Comparison of ENCODE assay signal across 8 mouse cellular contexts in the genomic region with DNA sequence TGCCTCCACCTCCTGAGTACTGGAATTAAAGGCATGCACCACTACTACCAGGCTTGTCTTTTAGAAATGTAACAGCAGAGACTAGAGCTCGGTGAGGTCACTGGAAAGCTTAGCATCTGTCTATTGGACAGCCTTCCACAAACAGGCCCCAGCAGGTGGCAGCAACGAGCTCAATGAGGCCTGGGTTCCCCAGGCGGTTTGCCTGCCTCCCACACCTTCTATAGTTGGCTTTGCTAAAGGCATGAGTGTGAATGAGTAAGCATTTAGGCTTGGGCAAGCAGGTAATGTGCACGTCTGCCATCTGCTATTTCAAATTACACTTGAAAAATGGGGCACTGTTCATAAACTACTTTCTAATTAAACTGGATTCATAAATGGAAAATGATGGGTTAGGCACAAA. TPM values are rescaled to one million over a fixed set of nuclear protein-coding genes. Genes with fewer than 3 reads are reported as not detected.
DNase-seq lines count a peak whose midpoint lies in the region; ATAC-seq and TF ChIP-seq lines count a peak whose summit lies in the region.

No protein-coding gene starts in this region.

- no peak overlapping the region for H3K4me3 ChIP-seq in bone marrow macrophage, adult 2 months (ENCODE audit: insufficient read depth, low read length)
- H3K4me3 ChIP-seq in liver, postnatal 0 days (ENCODE audit: low read depth, low read length), result no peak overlapping the region

- peak; percentile 83 for DNase-seq in CD4-positive, CD25-positive, alpha-beta regulatory T cell, adult 2 months (ENCODE audit: low read depth, low spot score)
- DNase-seq in heart, postnatal 14 days, result peak; percentile 84 to 91
- peak; percentile 93 to 94 for DNase-seq in kidney, postnatal 4 days
- peak; percentile 84 for DNase-seq in liver, postnatal 0 days
- peak; percentile 91 for DNase-seq in testis, postnatal 10 days (ENCODE audit: low spot score)

- TF ChIP-seq POLR2A in bone marrow macrophage, adult 2 months (IDR thresholded peaks at IDR 0.05; ENCODE audit: borderline replicate concordance, low read depth, low read length), result no peak

- no peaks in the 10 kb centered on the region for H3K9me3 ChIP-seq in liver, postnatal 0 days (ENCODE audit: low read length)

- TF ChIP-seq EP300 in liver, postnatal 0 days (IDR thresholded peaks at IDR 0.05; ENCODE audit: low read depth), result no peak

- 15% methylated on average over 4 of the region's 4 CpGs for WGBS in liver, postnatal 0 days (ENCODE audit: insufficient replicate concordance)

- no peak overlapping the region for H3K27ac ChIP-seq in bone marrow macrophage, adult 2 months (ENCODE audit: insufficient read depth, low read depth, low read length)
- H3K27ac ChIP-seq in liver, postnatal 0 days (ENCODE audit: low read depth), result no peak overlapping the region

- no peak overlapping the region for H3K9ac ChIP-seq in liver, postnatal 0 days (replicated peaks)

- H3K4me2 ChIP-seq in liver, postnatal 0 days (ENCODE audit: low read depth, low read length), result no peak overlapping the region

- H3K36me3 ChIP-seq in liver, postnatal 0 days (replicated peaks; ENCODE audit: insufficient read depth, low read length), result peaks cover 19% of the 10 kb centered on the region; the same call in 1 of the 2 replicates

- TF ChIP-seq CTCF in bone marrow macrophage, adult 2 months (IDR thresholded peaks at IDR 0.05; ENCODE audit: low read depth, low read length), result peak; percentile 73
- TF ChIP-seq CTCF in liver, postnatal 0 days (IDR thresholded peaks at IDR 0.05; ENCODE audit: low read depth), result peak; percentile 87

- intact Hi-C loops in heart, postnatal 14 days (cut with DNase I), result loop anchor here (1.0 kb wide), 1 partner anchor 178 kb away; no protein-coding TSS in a partner anchor

- ATAC-seq in erythroid progenitor cell, adult 5-6 weeks (replicated peaks; ENCODE audit: low FRiP score, poor library complexity, severe bottlenecking), result peak; percentile 77
- ATAC-seq in liver, postnatal 0 days, result peak; percentile 67
- ATAC-seq in neutrophil, adult 5-6 weeks (ENCODE audit: extremely low read depth, insufficient number of reproducible peaks, low FRiP score, poor library complexity, severe bottlenecking), result peak; percentile 55

- peaks cover 4% of the 10 kb centered on the region; the same call in 1 of the 2 replicates for H3K4me1 ChIP-seq in bone marrow macrophage, adult 2 months (ENCODE audit: control insufficient read depth, insufficient read depth, low read length)
- H3K4me1 ChIP-seq in liver, postnatal 0 days (ENCODE audit: insufficient read depth), result no peaks in the 10 kb centered on the region

- H3K27me3 ChIP-seq in liver, postnatal 0 days (ENCODE audit: insufficient read depth, low read length), result no peaks in the 10 kb centered on the region

RNA-seq across cellular contexts. Expression of gene Tpt1, which starts 54.7 kb away (rescaled TPM):
- polyA plus RNA-seq in bone marrow macrophage, adult 2 months (2012; ENCODE audit: insufficient read depth, insufficient read length, missing spikeins), result 3,849 and 4,223 TPM in 2 replicates
- 3,144 and 3,174 TPM in 2 replicates for total RNA-seq in erythroid progenitor cell, adult 5-6 weeks (2015; ENCODE audit: low replicate concordance)
- total RNA-seq in erythroid progenitor cell, adult 5-6 weeks (2017; ENCODE audit: low replicate concordance), result 507 and 1,044 TPM in 2 replicates
- total RNA-seq in heart, postnatal 14 days (2021), result 1,000 to 10,000 TPM; 2,748 to 2,964 TPM
- 874 and 942 TPM in 2 replicates for polyA plus RNA-seq in liver, postnatal 0 days (2015; fragmentation: Nextera tagmentation; extraction: Ambion mirVana)
- 1,381 and 1,390 TPM in 2 replicates for total RNA-seq in neutrophil, adult 5-6 weeks (2017)

RNA-seq across cellular contexts. Expression of gene Kctd4, which starts 55.2 kb away (rescaled TPM):
- not detected in 2 replicates for polyA plus RNA-seq in bone marrow macrophage, adult 2 months (2012; ENCODE audit: insufficient read depth, insufficient read length, missing spikeins)
- total RNA-seq in erythroid progenitor cell, adult 5-6 weeks (2015; ENCODE audit: low replicate concordance), result not detected in 2 replicates
- not detected in 2 replicates for total RNA-seq in erythroid progenitor cell, adult 5-6 weeks (2017; ENCODE audit: low replicate concordance)
- not detected for total RNA-seq in heart, postnatal 14 days (2021)
- 0.06 and 0.18 TPM in 2 replicates for polyA plus RNA-seq in liver, postnatal 0 days (2015; fragmentation: Nextera tagmentation; extraction: Ambion mirVana)
- 0.49 and 0.58 TPM in 2 replicates for total RNA-seq in neutrophil, adult 5-6 weeks (2017)
